Mouse (Mus musculus) heart, postnatal 0 days (tissue): ENCODE measurements around the gene Srrt. TPM values are rescaled to one million over a fixed set of nuclear protein-coding genes. Genes with fewer than 3 reads are reported as not detected.

ENCODE experiments used
- ATAC-seq: fragments of 200-750 bp; cut with Nextera tagmentation; 2 replicates; pipeline ENCODE4 v1.8.0; 2017; ENCODE audit warnings: low read depth, moderate number of reproducible peaks, moderate library complexity; ENCODE audit not compliant: insufficient read depth
- DNase-seq: peaks from one replicate; pipeline ENCODE4 v3.0.0-alpha.2; 2016; ENCODE audit warnings: low spot score
- H3K27ac ChIP-seq: fragments of 300-500 bp; sonication (generic); 2 replicates; pipeline ENCODE4 v1.5.1; 2014; ENCODE audit warnings: low read depth, mild to moderate bottlenecking
- H3K27me3 ChIP-seq: fragments of 300-500 bp; sonication (generic); 2 replicates; pipeline ENCODE4 v1.6.1; 2014; ENCODE audit warnings: low read length, mixed read lengths; ENCODE audit not compliant: control insufficient read depth, insufficient read depth
- H3K36me3 ChIP-seq: fragments of 300-500 bp; sonication (generic); replicated peaks from 2 replicates; pipeline ENCODE4 v1.6.1; 2014; ENCODE audit warnings: low read length, mixed read lengths; ENCODE audit not compliant: control insufficient read depth, insufficient read depth
- H3K4me1 ChIP-seq: fragments of 300-500 bp; sonication (generic); 2 replicates; pipeline ENCODE4 v1.6.1; 2014; ENCODE audit warnings: antibody characterized with exemption; ENCODE audit not compliant: control insufficient read depth, insufficient read depth
- H3K4me2 ChIP-seq: fragments of 300-500 bp; sonication (generic); 2 replicates; pipeline ENCODE4 v1.6.1; 2014; ENCODE audit warnings: low read depth, mild to moderate bottlenecking, low read length, moderate library complexity
- H3K4me3 ChIP-seq: fragments of 300-500 bp; sonication (generic); 2 replicates; pipeline ENCODE4 v1.5.1; 2014; ENCODE audit warnings: low read depth, low read length
- H3K9ac ChIP-seq: fragments of 300-500 bp; sonication (generic); replicated peaks from 2 replicates; pipeline ENCODE4 v1.6.1; 2014; ENCODE audit warnings: low read depth, low read length, mixed read lengths
- H3K9me3 ChIP-seq: fragments of 300-500 bp; sonication (generic); replicated peaks from 2 replicates; pipeline ENCODE4 v1.6.1; 2016; ENCODE audit warnings: low read length; ENCODE audit not compliant: control insufficient read depth
- CTCF ChIP-seq: IDR thresholded peaks from 2 replicates; pipeline ENCODE4 v1.5.1; 2016; ENCODE audit warnings: antibody characterized with exemption, control low read depth, low read depth
- EP300 ChIP-seq: IDR thresholded peaks from 2 replicates; pipeline ENCODE4 v1.6.1; 2016; ENCODE audit warnings: antibody characterized with exemption, low read depth
- whole genome bisulfite sequencing: fragments of 180-500 bp; shearing (Covaris S2); extraction: QIAGEN DNeasy Blood & Tissue Kit; methylation state at CpG from one replicate; pipeline ENCODE4 v1.1.7; 2014; 5-methylcytosine and 5-hydroxymethylcytosine counted together
- polyA plus RNA-seq: library from polyadenylated mRNA; unstranded; fragments of >200 nt; fragmentation: Nextera tagmentation; extraction: Ambion mirVana; gene quantifications from 2 replicates; pipeline ENCODE4 v1.2.1, GENCODE M21; 2015
- total RNA-seq: library from RNA; depleted of rRNA; stranded (reverse); fragments of >200 nt; gene quantifications from 2 replicates; pipeline ENCODE4 v1.2.3, GENCODE M21; 2014; ENCODE audit warnings: low replicate concordance

The Srrt gene
- total and polyA plus RNA-seq, 2 experiments from 2014 or later = 34.9 to 139 TPM

GRCm38 (mm10) chr5:137301253-137301652, 6.2 kb downstream of the Srrt start:
- 83% methylated on average over 21 of the region's 21 CpGs for WGBS
- ATAC-seq = peak; percentile 16; the same call in 1 of the 2 replicates

GRCm38 (mm10) chr5:137299240-137299639, 8.2 kb downstream of the Srrt start:
- Histone ChIP-seq H3K27me3 (no peaks in the 10 kb centered on the region), H3K4me1 (peaks cover 7% of the 10 kb centered on the region), H3K27ac (no peak overlapping the region), H3K36me3 (peaks cover 93% of the 10 kb centered on the region), H3K4me3 (no peak overlapping the region), H3K4me2 (no peak overlapping the region), H3K9ac (no peak overlapping the region), H3K9me3 (no peaks in the 10 kb centered on the region)
- 61% methylated on average over 7 of the region's 7 CpGs for WGBS
- TF ChIP-seq CTCF (no peak), EP300 (no peak)
- DNase-seq (no peak), ATAC-seq (no peak)

More at GRCm38 (mm10) chr5:137301253-137301652, 6.2 kb downstream of the Srrt start:
- peaks cover 22% of the 10 kb centered on the region for H3K4me1 ChIP-seq
- TF ChIP-seq EP300 (no peak), CTCF (no peak)
- H3K36me3 ChIP-seq = peaks cover 95% of the 10 kb centered on the region
- H3K4me3 ChIP-seq = no peak overlapping the region
- H3K9me3 ChIP-seq = no peaks in the 10 kb centered on the region
- no peaks in the 10 kb centered on the region for H3K27me3 ChIP-seq
- no peak overlapping the region for H3K4me2 ChIP-seq
- no peak overlapping the region for H3K27ac ChIP-seq
- no peak overlapping the region for H3K9ac ChIP-seq
- no peak for DNase-seq

- no peaks in the 10 kb centered on the region for H3K27me3 ChIP-seq
- H3K9ac ChIP-seq = no peak overlapping the region
- no peak overlapping the region for H3K27ac ChIP-seq
- H3K9me3 ChIP-seq = no peaks in the 10 kb centered on the region
- H3K4me3 ChIP-seq = no peak overlapping the region
- ATAC-seq (no peak), DNase-seq (no peak)
- H3K36me3 ChIP-seq = peaks cover 72% of the 10 kb centered on the region
- H3K4me2 ChIP-seq = no peak overlapping the region
- WGBS = 91% methylated on average over 14 of the region's 14 CpGs
- peaks cover 18% of the 10 kb centered on the region for H3K4me1 ChIP-seq
- no peak for TF ChIP-seq EP300
- TF ChIP-seq CTCF = no peak
Measured at GRCm38 (mm10) chr5:137297126-137297525, 10.3 kb downstream of the Srrt start.

GRCm38 (mm10) chr5:137295712-137296111, 11.8 kb downstream of the Srrt start:
- Histone ChIP-seq H3K36me3 (peaks cover 57% of the 10 kb centered on the region), H3K4me1 (peaks cover 18% of the 10 kb centered on the region), H3K27ac (no peak overlapping the region), H3K9me3 (no peaks in the 10 kb centered on the region), H3K4me3 (no peak overlapping the region), H3K9ac (no peak overlapping the region), H3K27me3 (peaks cover 9% of the 10 kb centered on the region; the same call in 1 of the 2 replicates), H3K4me2 (no peak overlapping the region)
- no peak for ATAC-seq
- 89% methylated on average over 15 of the region's 15 CpGs for WGBS
- DNase-seq = no peak
- no peak for TF ChIP-seq EP300

- H3K4me2 ChIP-seq = peak overlapping the region; percentile 96; the same call in 1 of the 2 replicates
- H3K27ac ChIP-seq = peak overlapping the region; percentile 92
- no peak overlapping the region for H3K9ac ChIP-seq
- peaks cover 18% of the 10 kb centered on the region for H3K4me1 ChIP-seq
- WGBS = 76% methylated on average over 9 of the region's 9 CpGs
- no peak overlapping the region; the same call in 1 of the 2 replicates for H3K4me3 ChIP-seq
- H3K36me3 ChIP-seq = peaks cover 53% of the 10 kb centered on the region
- ATAC-seq (no peak), DNase-seq (no peak)
- no peak for TF ChIP-seq CTCF
- H3K9me3 ChIP-seq = no peaks in the 10 kb centered on the region
- H3K27me3 ChIP-seq = peaks cover 12% of the 10 kb centered on the region
Measured at GRCm38 (mm10) chr5:137295296-137295695, 12.2 kb downstream of the Srrt start.

- Histone ChIP-seq H3K4me1 (peaks cover 18% of the 10 kb centered on the region), H3K9me3 (no peaks in the 10 kb centered on the region), H3K9ac (peak overlapping the region; percentile 54), H3K27me3 (peaks cover 18% of the 10 kb centered on the region), H3K27ac (peak overlapping the region; percentile 92), H3K4me3 (peak overlapping the region; percentile 61), H3K36me3 (peaks cover 47% of the 10 kb centered on the region), H3K4me2 (peak overlapping the region; percentile 96)
- peak; percentile 40 for ATAC-seq
- WGBS = 12% methylated on average over 18 of the region's 18 CpGs
- no peak for DNase-seq
- TF ChIP-seq CTCF (no peak), EP300 (no peak)
Measured at GRCm38 (mm10) chr5:137294744-137295093, 12.8 kb downstream of the Srrt start.
